Mouse (Mus musculus): ENCODE data around the gene Pde2a. TPM values are rescaled to one million over a fixed set of nuclear protein-coding genes. Genes with fewer than 3 reads are reported as not detected.

Pde2a gene
- not detected in 2 replicates for polyA plus RNA-seq (2011; ENCODE audit: insufficient read length, low read depth, missing spikeins)

DNA sequence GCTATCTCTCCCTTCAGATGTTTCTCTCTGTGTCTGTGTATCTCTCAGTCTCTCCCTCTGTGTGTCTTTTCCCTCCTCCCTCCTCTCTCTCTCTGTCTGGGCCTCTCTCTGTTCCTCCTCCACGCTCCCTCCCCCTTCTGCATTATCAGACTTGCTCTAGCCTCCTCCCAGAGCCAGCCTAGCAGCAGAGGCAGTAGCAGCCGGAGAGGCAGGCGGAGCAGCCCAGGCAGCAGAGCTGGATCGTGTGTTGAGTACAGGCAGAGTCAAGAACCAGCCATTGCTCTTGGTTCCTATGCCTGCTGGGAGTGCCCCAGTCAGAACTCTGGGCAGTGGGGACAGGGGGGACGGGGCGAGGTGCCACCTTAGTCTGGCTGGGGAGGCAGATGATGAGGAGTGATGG, at the start of gene Pde2a:
Pde2a (plus strand) TSS at position 163 of the 400 bp plus-strand sequence.
- Histone ChIP-seq H3K4me3 (ENCODE audit: insufficient read depth, low read length) (no peak within 1 kb of the TSS), H3K27ac (ENCODE audit: insufficient read depth, low read length) (no peak within 1 kb of the TSS), H3K4me1 (ENCODE audit: control insufficient read depth, insufficient read depth, low read length) (no peaks in the 10 kb centered on the region)
- TF ChIP-seq POLR2A (IDR thresholded peaks at IDR 0.05; ENCODE audit: low read depth, low read length) (no peak), CTCF (IDR thresholded peaks at IDR 0.05; ENCODE audit: borderline replicate concordance, insufficient read depth, low read length) (no peak)

DNA sequence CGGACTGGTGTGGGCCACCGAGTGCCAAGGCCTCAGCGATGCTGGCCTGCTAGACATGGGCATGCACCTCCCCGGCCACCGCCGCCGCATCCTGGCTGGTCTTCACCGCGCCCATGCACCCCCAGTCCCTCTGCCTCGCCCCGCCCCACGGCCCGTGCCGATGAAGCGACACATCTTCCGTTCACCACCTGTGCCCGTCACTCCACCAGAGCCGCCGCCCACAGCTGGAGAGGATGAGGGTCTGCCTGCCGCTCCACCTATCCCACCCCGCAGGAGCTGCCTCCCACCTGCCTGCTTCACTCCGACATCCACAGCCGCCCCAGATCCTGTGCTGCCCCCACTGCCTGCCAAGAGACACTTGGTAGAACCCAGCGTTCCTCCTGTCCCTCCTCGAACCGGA, 48.4 kb upstream of the Pde2a start:
- no peak overlapping the region for H3K4me3 ChIP-seq (ENCODE audit: insufficient read depth, low read length)
- TF ChIP-seq POLR2A (IDR thresholded peaks at IDR 0.05; ENCODE audit: low read depth, low read length) (no peak), CTCF (IDR thresholded peaks at IDR 0.05; ENCODE audit: borderline replicate concordance, insufficient read depth, low read length) (no peak)
- H3K27ac ChIP-seq (ENCODE audit: insufficient read depth, low read length) = no peak overlapping the region
- peaks cover 5% of the 10 kb centered on the region; the same call in 1 of the 2 replicates for H3K4me1 ChIP-seq (ENCODE audit: control insufficient read depth, insufficient read depth, low read length)

DNA sequence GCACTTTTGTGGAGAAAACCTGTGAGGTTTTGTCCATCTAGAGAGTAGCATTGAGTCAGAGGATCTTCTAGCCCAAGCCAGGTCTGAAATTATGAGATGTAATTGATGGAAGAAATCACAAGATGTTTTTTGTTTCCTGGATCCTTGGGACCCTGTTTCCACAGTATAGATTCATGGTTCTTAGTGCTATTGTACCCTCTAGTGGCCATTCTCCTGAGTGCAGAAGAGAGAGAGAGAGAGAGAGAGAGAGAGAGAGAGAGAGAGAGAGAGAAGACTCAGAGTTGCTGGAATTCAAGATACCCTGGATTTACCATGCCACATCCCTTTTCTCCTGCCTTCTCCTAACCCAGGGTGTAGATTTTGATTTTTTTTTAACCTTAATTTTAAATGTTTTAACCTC, 47.3 kb upstream of the Pde2a start:
- TF ChIP-seq POLR2A (IDR thresholded peaks at IDR 0.05; ENCODE audit: low read depth, low read length) = no peak
- TF ChIP-seq CTCF (IDR thresholded peaks at IDR 0.05; ENCODE audit: borderline replicate concordance, insufficient read depth, low read length) = no peak
- H3K27ac ChIP-seq (ENCODE audit: insufficient read depth, low read length) = no peak overlapping the region
- no peak overlapping the region for H3K4me3 ChIP-seq (ENCODE audit: insufficient read depth, low read length)

DNA sequence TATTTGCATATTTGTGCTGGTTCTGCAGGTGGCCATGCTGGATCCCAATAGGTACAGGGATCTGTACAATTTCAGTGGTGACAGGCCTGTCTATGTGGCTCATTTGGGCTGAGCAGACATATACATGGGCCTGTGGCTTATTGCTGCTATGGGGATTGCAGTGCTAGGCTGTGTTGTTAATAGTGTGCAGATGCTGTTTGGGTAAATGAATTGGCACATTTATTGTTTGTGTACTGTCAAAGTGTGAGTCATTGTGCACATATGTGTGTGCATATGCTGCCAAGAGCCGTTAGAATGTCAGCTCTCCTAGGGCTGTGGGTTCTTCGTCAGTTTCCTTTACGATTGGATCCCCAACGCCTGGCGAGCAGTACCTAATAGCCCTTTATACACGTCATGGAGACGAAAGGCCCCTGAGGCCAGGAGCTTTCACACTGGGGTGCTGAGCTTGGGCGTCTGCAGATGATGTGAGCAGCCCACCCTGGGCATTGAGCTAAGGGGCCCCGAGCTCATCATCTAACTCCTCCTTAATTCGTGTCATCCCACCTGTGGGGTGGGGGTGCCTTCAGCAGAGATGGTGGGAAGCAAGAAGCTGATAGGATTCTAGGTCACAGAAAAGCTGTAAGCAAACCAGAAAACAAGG, 44.7 kb upstream of the Pde2a start:
- Histone ChIP-seq H3K4me1 (ENCODE audit: control insufficient read depth, insufficient read depth, low read length) (peaks cover 7% of the 10 kb centered on the region; the same call in 1 of the 2 replicates), H3K27ac (ENCODE audit: insufficient read depth, low read length) (no peak overlapping the region), H3K4me3 (ENCODE audit: insufficient read depth, low read length) (no peak overlapping the region)
- no peak for TF ChIP-seq POLR2A (IDR thresholded peaks at IDR 0.05; ENCODE audit: low read depth, low read length)
- no peak for TF ChIP-seq CTCF (IDR thresholded peaks at IDR 0.05; ENCODE audit: borderline replicate concordance, insufficient read depth, low read length)

More for the DNA sequence above, 47.3 kb upstream of the Pde2a start:
- peaks cover 7% of the 10 kb centered on the region; the same call in 1 of the 2 replicates for H3K4me1 ChIP-seq (ENCODE audit: control insufficient read depth, insufficient read depth, low read length)

DNA sequence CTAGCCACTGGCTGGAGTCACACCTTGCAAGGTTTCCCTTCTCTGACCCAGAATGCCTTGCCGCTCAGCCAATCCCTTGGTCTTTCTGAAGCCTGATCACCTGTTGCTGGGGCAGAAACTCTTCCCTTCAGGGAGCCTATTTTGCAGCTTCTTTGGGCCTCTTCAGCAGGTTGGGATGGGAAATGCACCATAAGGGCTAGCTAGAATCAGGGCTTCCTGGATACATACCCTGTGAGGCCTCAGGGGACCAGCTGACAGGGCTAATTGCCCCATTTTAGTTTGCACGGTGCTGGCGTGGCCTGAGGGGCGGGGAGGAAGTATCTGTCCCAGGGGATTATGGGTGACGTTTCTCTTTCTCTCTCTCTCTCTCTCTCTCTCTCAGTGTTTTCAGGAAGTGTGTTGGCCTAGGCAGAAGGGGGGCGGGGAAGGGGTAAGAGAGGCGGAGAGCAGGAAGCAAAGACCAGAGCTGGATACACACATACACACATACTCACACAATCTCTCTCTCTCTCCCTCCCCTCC, 43.7 kb upstream of the Pde2a start:
- Histone ChIP-seq H3K4me1 (ENCODE audit: control insufficient read depth, insufficient read depth, low read length) (peaks cover 7% of the 10 kb centered on the region; the same call in 1 of the 2 replicates), H3K27ac (ENCODE audit: insufficient read depth, low read length) (no peak overlapping the region), H3K4me3 (ENCODE audit: insufficient read depth, low read length) (no peak overlapping the region)
- no peak for TF ChIP-seq POLR2A (IDR thresholded peaks at IDR 0.05; ENCODE audit: low read depth, low read length)

DNA sequence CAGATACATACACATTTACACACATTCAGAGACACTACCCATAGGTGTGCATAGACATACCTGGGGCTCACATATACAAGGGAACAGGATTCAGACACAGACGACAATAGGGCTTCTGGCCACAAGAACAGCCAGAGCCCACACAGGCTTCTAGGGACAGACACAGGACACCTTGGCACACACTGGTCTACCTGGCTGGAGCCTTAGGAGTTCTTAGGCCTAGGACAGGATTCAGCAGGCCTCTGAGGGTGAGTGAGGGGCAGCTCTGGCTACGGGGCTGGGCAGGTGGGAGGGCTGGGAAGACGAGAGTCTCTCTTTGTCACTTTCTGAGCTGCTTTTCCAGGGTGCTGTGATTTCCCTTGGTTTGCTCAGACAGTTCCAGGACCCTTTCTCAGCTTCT, 43.2 kb upstream of the Pde2a start:
- TF ChIP-seq POLR2A (IDR thresholded peaks at IDR 0.05; ENCODE audit: low read depth, low read length) (no peak), CTCF (IDR thresholded peaks at IDR 0.05; ENCODE audit: borderline replicate concordance, insufficient read depth, low read length) (no peak)
- H3K4me1 ChIP-seq (ENCODE audit: control insufficient read depth, insufficient read depth, low read length) = peaks cover 7% of the 10 kb centered on the region; the same call in 1 of the 2 replicates
- H3K4me3 ChIP-seq (ENCODE audit: insufficient read depth, low read length) = no peak overlapping the region
- H3K27ac ChIP-seq (ENCODE audit: insufficient read depth, low read length) = no peak overlapping the region

DNA sequence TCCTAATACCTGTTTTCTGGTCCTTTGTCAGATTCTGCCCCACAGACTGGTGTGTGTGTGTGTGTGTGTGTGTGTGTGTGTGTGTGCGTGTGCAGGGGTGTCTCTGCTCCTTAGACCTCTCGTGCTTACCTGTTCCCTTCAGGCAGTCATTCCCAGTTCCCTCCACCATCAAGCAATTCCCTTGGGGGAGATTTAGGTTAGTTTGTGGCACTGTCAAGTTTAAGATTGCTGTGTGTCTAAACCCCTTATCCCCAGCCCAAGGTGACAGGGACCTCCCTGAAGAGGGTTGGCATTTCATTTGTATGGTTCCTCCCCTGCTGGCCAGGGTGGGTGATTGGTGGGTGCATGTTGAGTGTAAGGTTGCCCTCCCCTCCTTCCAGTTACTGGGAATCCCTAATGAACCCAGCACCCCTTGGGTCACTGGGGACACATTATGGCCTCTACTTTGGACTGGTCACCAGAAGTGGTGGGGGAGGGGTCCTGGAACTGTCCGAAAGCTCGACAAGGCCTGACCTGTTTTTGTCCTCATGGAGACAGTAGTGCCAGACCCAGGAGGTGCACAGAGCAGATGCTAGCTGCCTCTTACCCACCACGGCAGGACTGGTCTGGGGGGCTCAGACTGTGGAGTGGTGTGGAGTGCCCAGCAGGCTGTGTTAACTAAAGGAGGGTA, 42.6 kb upstream of the Pde2a start:
- no peak overlapping the region for H3K4me3 ChIP-seq (ENCODE audit: insufficient read depth, low read length)
- peaks cover 7% of the 10 kb centered on the region; the same call in 1 of the 2 replicates for H3K4me1 ChIP-seq (ENCODE audit: control insufficient read depth, insufficient read depth, low read length)
- TF ChIP-seq CTCF (IDR thresholded peaks at IDR 0.05; ENCODE audit: borderline replicate concordance, insufficient read depth, low read length) (no peak), POLR2A (IDR thresholded peaks at IDR 0.05; ENCODE audit: low read depth, low read length) (no peak)
- no peak overlapping the region for H3K27ac ChIP-seq (ENCODE audit: insufficient read depth, low read length)

DNA sequence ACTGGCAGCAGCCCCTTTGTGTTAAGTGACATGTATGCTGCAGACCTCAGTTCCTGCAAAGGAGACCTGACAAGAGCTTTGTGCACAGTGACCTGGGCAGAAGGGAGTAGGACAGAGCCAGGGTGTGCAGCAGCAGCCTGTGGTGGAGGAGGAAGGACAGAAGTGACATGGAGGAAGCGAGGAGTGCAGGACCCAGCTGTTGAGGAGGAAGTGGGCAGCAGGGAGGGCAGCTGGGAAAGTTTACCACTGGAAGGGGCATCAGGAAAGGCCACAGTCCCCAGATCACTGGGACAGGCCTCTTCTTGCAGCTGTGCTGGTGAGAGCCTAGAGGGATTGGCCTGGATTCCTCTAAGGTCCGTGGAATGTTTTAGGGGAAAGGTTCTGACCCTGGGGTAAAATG, 41.8 kb upstream of the Pde2a start:
- Histone ChIP-seq H3K4me1 (ENCODE audit: control insufficient read depth, insufficient read depth, low read length) (peaks cover 7% of the 10 kb centered on the region; the same call in 1 of the 2 replicates), H3K27ac (ENCODE audit: insufficient read depth, low read length) (no peak overlapping the region), H3K4me3 (ENCODE audit: insufficient read depth, low read length) (no peak overlapping the region)
- TF ChIP-seq POLR2A (IDR thresholded peaks at IDR 0.05; ENCODE audit: low read depth, low read length) (no peak), CTCF (IDR thresholded peaks at IDR 0.05; ENCODE audit: borderline replicate concordance, insufficient read depth, low read length) (no peak)

DNA sequence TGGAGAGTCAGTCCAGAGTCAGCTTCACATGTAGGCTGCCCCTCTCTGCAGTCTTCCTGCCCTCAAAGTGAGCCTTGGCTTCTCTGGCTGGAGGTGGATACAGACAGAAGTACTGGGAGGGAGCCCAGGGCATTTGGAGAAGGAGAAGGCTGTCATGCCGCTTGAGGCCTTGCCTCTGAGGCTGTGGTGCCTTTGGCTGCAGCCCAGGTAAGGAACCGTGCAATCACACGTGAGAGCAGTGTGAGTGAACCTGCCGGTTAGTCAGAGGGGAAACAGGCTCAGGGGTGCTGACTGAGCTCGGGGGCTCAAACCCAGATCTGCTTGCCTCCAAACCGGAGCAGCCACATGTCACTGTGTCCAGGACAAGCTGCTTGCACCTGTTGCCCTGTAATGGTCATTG, 40.0 kb upstream of the Pde2a start:
- no peak overlapping the region for H3K27ac ChIP-seq (ENCODE audit: insufficient read depth, low read length)
- peaks cover 11% of the 10 kb centered on the region; the same call in 1 of the 2 replicates for H3K4me1 ChIP-seq (ENCODE audit: control insufficient read depth, insufficient read depth, low read length)

DNA sequence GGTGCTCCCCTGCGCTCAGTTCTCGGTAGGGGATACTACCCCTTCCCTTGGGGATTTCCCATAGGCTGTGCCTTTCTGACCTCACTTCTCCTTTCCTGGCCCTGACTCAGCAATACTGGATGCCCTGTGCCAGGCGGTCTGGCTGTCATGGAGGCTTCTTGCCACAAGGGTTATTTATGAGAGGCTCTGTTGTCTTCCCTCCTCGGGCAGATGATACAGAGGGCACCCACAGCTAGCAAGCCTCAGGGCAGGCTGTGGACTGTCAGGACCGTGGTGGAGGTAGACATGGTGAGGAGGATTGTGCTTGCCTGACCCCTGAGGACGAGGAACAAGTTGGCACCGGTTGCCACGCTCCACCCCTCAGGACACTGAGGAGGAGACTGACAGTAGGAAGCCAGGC, 39.1 kb upstream of the Pde2a start:
- no peak overlapping the region for H3K4me3 ChIP-seq (ENCODE audit: insufficient read depth, low read length)
- no peak overlapping the region for H3K27ac ChIP-seq (ENCODE audit: insufficient read depth, low read length)
- TF ChIP-seq CTCF (IDR thresholded peaks at IDR 0.05; ENCODE audit: borderline replicate concordance, insufficient read depth, low read length) (no peak), POLR2A (IDR thresholded peaks at IDR 0.05; ENCODE audit: low read depth, low read length) (no peak)
- peaks cover 11% of the 10 kb centered on the region; the same call in 1 of the 2 replicates for H3K4me1 ChIP-seq (ENCODE audit: control insufficient read depth, insufficient read depth, low read length)

More for the DNA sequence above, 40.0 kb upstream of the Pde2a start:
- no peak overlapping the region for H3K4me3 ChIP-seq (ENCODE audit: insufficient read depth, low read length)
- no peak for TF ChIP-seq POLR2A (IDR thresholded peaks at IDR 0.05; ENCODE audit: low read depth, low read length)
